Mouse (Mus musculus) regulatory T cell (primary cell): ENCODE results near the gene Cebpg.

Experiments
- in situ Hi-C: fragments of 300-600 bp; cut with MboI, MseI; formaldehyde crosslinking; loops from one replicate; pipeline ENCODE4 v1.15.1; 2025; ENCODE audit warnings: high pct_unique_total_duplicates

Gene Cebpg

GRCm38 (mm10) chr7:35025409-35026275 is 30.7 kb downstream of the Cebpg start:
- in situ Hi-C loops: no loop called here

GRCm38 (mm10) chr7:35024426-35024825 is 31.9 kb downstream of the Cebpg start:
- in situ Hi-C loops: no loop called here

DNA sequence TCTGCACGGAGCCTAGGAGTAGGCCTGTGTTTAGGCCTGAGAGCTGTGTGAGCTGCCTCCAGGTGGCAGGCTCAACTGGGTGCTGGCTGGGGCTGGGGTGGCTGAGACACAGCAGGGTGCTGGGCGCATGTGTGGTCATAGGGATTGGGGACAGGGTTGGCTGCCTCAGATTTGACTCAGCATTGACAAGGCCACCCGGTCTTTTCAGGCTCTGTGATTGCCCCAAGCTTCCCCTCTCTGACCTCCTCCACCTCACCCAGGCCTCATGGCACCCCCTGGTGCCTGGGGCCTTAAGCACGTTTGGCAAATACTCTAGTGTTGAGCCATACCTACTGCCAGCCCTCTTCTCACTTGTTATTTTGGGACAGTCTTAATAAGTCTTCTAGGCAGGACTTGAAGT is 33.1 kb downstream of the Cebpg start:
- in situ Hi-C loops: no loop called here

DNA sequence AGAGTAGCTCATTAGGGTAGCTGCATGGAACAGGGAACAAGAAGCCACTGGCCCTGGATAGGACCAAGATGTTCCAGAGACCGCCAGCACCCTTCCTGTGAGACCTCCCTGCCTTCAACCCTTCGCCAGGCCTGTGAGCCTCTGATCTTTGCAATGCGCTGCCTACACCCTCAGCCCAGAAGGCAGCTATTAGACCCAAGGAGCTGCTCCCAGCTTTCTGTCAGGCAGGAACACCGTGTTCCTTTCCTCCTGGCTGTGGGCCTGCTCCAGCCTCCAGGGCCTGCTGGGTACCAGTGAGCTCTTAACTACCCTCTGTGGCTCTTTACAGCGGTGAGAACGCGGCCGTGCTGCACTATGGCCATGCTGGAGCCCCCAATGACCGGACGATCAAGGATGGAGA is 35.0 kb downstream of the Cebpg start:
- in situ Hi-C loops: no loop called here

DNA sequence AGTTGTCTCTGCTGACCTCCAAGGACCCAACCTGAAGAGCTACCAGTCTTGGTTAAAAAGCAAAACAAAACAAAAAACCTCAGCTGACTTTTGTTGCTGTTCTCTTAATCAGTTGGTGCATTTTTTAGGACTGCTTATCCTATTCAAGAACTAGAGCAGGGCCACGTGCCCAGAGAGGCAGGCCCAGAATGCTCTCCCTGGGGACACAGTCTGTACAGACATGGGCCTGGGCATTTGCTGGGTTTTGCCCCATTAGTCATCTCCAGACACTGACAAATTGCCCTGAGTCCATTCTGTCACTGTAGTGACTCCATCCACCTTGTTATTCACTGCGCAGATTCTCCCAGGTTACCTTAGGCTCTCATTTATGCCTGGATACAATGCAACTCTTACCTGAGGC is 41.1 kb downstream of the Cebpg start:
- in situ Hi-C loops: no loop called here

DNA sequence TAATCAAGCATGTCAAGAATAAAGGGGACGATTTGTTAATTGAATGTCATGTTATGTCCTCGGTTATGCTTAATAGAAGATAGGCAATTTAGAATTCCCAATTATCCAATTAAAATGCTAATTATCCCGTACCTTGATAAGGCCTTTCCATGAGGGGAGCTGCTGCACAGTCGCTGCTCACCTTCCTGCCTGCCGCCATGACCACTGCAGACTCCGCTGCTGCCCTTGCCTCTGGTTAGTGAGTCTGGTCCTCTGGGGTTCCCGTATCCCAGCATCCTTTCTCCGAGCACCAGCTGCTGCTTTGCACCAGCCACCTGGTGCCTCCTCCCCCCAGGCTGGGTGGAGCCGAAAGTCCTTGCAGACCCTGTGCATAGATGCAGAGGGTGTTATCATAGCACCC is 43.1 kb downstream of the Cebpg start:
- in situ Hi-C loops: no loop called here

DNA sequence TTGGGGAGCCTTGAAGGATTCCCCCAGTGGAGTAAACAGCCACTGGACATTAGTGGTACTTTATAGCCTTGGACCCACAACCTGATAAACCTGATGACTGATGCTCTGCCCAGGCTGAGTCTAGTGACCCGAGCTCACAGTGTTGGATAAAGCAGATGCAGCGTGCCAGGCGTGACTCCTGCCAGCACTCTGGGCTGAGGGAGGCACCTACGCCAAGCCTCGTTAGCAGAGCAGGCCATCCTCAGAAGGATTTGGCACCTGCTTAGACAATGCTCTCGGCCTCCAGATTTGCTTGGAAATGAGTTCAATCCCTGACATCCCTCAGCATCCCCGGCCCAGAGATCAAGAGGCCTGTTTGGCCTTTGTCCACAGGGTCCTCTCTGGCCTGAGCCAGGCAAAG is 49.7 kb downstream of the Cebpg start:
- in situ Hi-C loops: no loop called here

GRCm38 (mm10) chr7:35003171-35003737 is 53.1 kb downstream of the Cebpg start:
- in situ Hi-C loops: no loop called here

GRCm38 (mm10) chr7:35000839-35001238 is 55.5 kb downstream of the Cebpg start:
- in situ Hi-C loops: no loop called here
